Mouse (Mus musculus): ENCODE results near the gene Srd5a3. TPM values are rescaled to one million over a fixed set of nuclear protein-coding genes. Genes with fewer than 3 reads are reported as not detected.

The Srd5a3 gene
- polyA plus RNA-seq, 1 experiment from 2014 or later, result 36.4 TPM

GRCm38 (mm10) chr5:76131990-76132389, 8.1 kb upstream of the Srd5a3 start:
- Histone ChIP-seq H3K27me3 (no peaks in the 10 kb centered on the region), H3K4me2 (no peak overlapping the region), H3K4me3 (no peak overlapping the region), H3K9me3 (no peaks in the 10 kb centered on the region), H3K9ac (no peak overlapping the region), H3K36me3 (no peaks in the 10 kb centered on the region), H3K27ac (no peak overlapping the region), H3K4me1 (no peaks in the 10 kb centered on the region)
- no peak for ATAC-seq (ENCODE audit: insufficient number of reproducible peaks, insufficient read depth, low FRiP score, low TSS enrichment, low read depth)
- WGBS, result 78% methylated on average over 4 of the region's 4 CpGs

- H3K27ac ChIP-seq, result no peak overlapping the region
- no peak overlapping the region for H3K4me2 ChIP-seq
- peaks cover 8% of the 10 kb centered on the region for H3K4me1 ChIP-seq
- ATAC-seq (ENCODE audit: insufficient number of reproducible peaks, insufficient read depth, low FRiP score, low TSS enrichment, low read depth), result no peak
- WGBS, result 67% methylated on average over 1 of the region's 1 CpGs
- no peaks in the 10 kb centered on the region for H3K27me3 ChIP-seq
- H3K9ac ChIP-seq, result no peak overlapping the region
- H3K36me3 ChIP-seq, result no peaks in the 10 kb centered on the region
- H3K4me3 ChIP-seq, result no peak overlapping the region
- no peaks in the 10 kb centered on the region for H3K9me3 ChIP-seq
These were observed 4.4 kb upstream of the Srd5a3 start for GRCm38 (mm10) chr5:76135644-76136043.

- no peaks in the 10 kb centered on the region for H3K36me3 ChIP-seq
- H3K9me3 ChIP-seq, result no peaks in the 10 kb centered on the region
- no peak overlapping the region for H3K27ac ChIP-seq
- no peak overlapping the region for H3K4me3 ChIP-seq
- no peaks in the 10 kb centered on the region for H3K27me3 ChIP-seq
- H3K4me1 ChIP-seq, result peaks cover 11% of the 10 kb centered on the region
- no peak overlapping the region for H3K4me2 ChIP-seq
- no peak for ATAC-seq (ENCODE audit: insufficient number of reproducible peaks, insufficient read depth, low FRiP score, low TSS enrichment, low read depth)
- no peak overlapping the region for H3K9ac ChIP-seq
- 92% methylated on average over 3 of the region's 3 CpGs for WGBS
These were observed 3.8 kb upstream of the Srd5a3 start for GRCm38 (mm10) chr5:76136271-76136670.

GRCm38 (mm10) chr5:76137586-76137985, 2.5 kb upstream of the Srd5a3 start:
- Histone ChIP-seq H3K4me1 (peaks cover 14% of the 10 kb centered on the region), H3K27ac (no peak overlapping the region), H3K36me3 (no peaks in the 10 kb centered on the region), H3K27me3 (no peaks in the 10 kb centered on the region), H3K4me3 (no peak overlapping the region), H3K4me2 (no peak overlapping the region), H3K9ac (no peak overlapping the region), H3K9me3 (no peaks in the 10 kb centered on the region)
- WGBS, result 77% methylated on average over 1 of the region's 1 CpGs
- no peak for ATAC-seq (ENCODE audit: insufficient number of reproducible peaks, insufficient read depth, low FRiP score, low TSS enrichment, low read depth)

GRCm38 (mm10) chr5:76138071-76138470, 2.0 kb upstream of the Srd5a3 start:
- no peaks in the 10 kb centered on the region for H3K27me3 ChIP-seq
- no peak overlapping the region for H3K9ac ChIP-seq
- H3K4me2 ChIP-seq, result no peak overlapping the region
- no peak for ATAC-seq (ENCODE audit: insufficient number of reproducible peaks, insufficient read depth, low FRiP score, low TSS enrichment, low read depth)
- peaks cover 14% of the 10 kb centered on the region for H3K4me1 ChIP-seq
- no peaks in the 10 kb centered on the region for H3K36me3 ChIP-seq
- H3K9me3 ChIP-seq, result no peaks in the 10 kb centered on the region
- 81% methylated on average over 1 of the region's 1 CpGs for WGBS
- H3K27ac ChIP-seq, result no peak overlapping the region
- H3K4me3 ChIP-seq, result no peak overlapping the region

- Histone ChIP-seq H3K4me1 (peaks cover 14% of the 10 kb centered on the region), H3K9me3 (no peaks in the 10 kb centered on the region), H3K4me2 (no peak overlapping the region), H3K27ac (no peak overlapping the region), H3K4me3 (no peak overlapping the region), H3K9ac (no peak overlapping the region), H3K36me3 (no peaks in the 10 kb centered on the region), H3K27me3 (no peaks in the 10 kb centered on the region)
- ATAC-seq (ENCODE audit: insufficient number of reproducible peaks, insufficient read depth, low FRiP score, low TSS enrichment, low read depth), result no peak
- WGBS, result 73% methylated on average over 10 of the region's 10 CpGs
These were observed 1.6 kb upstream of the Srd5a3 start for GRCm38 (mm10) chr5:76138512-76138911.

- no peaks in the 10 kb centered on the region for H3K27me3 ChIP-seq
- no peak overlapping the region for H3K27ac ChIP-seq
- peak overlapping the region; percentile 72 for H3K4me3 ChIP-seq
- H3K9ac ChIP-seq, result peak overlapping the region; percentile 94; the same call in 1 of the 2 replicates
- H3K36me3 ChIP-seq, result no peaks in the 10 kb centered on the region
- ATAC-seq (ENCODE audit: insufficient number of reproducible peaks, insufficient read depth, low FRiP score, low TSS enrichment, low read depth), result no peak
- peaks cover 14% of the 10 kb centered on the region for H3K4me1 ChIP-seq
- peak overlapping the region; percentile 75 for H3K4me2 ChIP-seq
- no peaks in the 10 kb centered on the region for H3K9me3 ChIP-seq
- 60% methylated on average over 7 of the region's 7 CpGs for WGBS
These were observed 850 bp upstream of the Srd5a3 start for GRCm38 (mm10) chr5:76139171-76139671.

- Histone ChIP-seq H3K36me3 (no peaks in the 10 kb centered on the region), H3K9ac (peak overlapping the region; percentile 94), H3K4me3 (peak overlapping the region; percentile 72), H3K27me3 (no peaks in the 10 kb centered on the region), H3K9me3 (no peaks in the 10 kb centered on the region), H3K4me1 (peaks cover 14% of the 10 kb centered on the region), H3K4me2 (peak overlapping the region; percentile 75), H3K27ac (peak overlapping the region; percentile 99)
- peak; percentile 17; the same call in 1 of the 2 replicates for ATAC-seq (ENCODE audit: insufficient number of reproducible peaks, insufficient read depth, low FRiP score, low TSS enrichment, low read depth)
- WGBS, result 8% methylated on average over 9 of the region's 9 CpGs
These were observed 627 bp downstream of the Srd5a3 start for GRCm38 (mm10) chr5:76140730-76141066.

- ATAC-seq (ENCODE audit: insufficient number of reproducible peaks, insufficient read depth, low FRiP score, low TSS enrichment, low read depth), result no peak
- peaks cover 14% of the 10 kb centered on the region for H3K4me1 ChIP-seq
- no peak overlapping the region for H3K4me3 ChIP-seq
- no peak overlapping the region for H3K4me2 ChIP-seq
- H3K36me3 ChIP-seq, result no peaks in the 10 kb centered on the region
- no peak overlapping the region for H3K27ac ChIP-seq
- H3K27me3 ChIP-seq, result no peaks in the 10 kb centered on the region
- H3K9me3 ChIP-seq, result no peaks in the 10 kb centered on the region
- 84% methylated on average over 4 of the region's 4 CpGs for WGBS
- no peak overlapping the region for H3K9ac ChIP-seq
These were observed 3.3 kb downstream of the Srd5a3 start for GRCm38 (mm10) chr5:76143356-76143755.

GRCm38 (mm10) chr5:76146401-76146800, 6.3 kb downstream of the Srd5a3 start:
- no peak for ATAC-seq (ENCODE audit: insufficient number of reproducible peaks, insufficient read depth, low FRiP score, low TSS enrichment, low read depth)
- Histone ChIP-seq H3K27ac (no peak overlapping the region), H3K27me3 (no peaks in the 10 kb centered on the region), H3K36me3 (peaks cover 22% of the 10 kb centered on the region), H3K4me1 (peaks cover 2% of the 10 kb centered on the region; the same call in 1 of the 2 replicates), H3K4me3 (no peak overlapping the region), H3K4me2 (no peak overlapping the region), H3K9me3 (peaks cover 5% of the 10 kb centered on the region; the same call in 1 of the 2 replicates), H3K9ac (no peak overlapping the region)
- 100% methylated on average over 1 of the region's 1 CpGs for WGBS

- no peak for ATAC-seq (ENCODE audit: insufficient number of reproducible peaks, insufficient read depth, low FRiP score, low TSS enrichment, low read depth)
- Histone ChIP-seq H3K27ac (no peak overlapping the region), H3K4me1 (no peaks in the 10 kb centered on the region), H3K9ac (no peak overlapping the region), H3K9me3 (peaks cover 5% of the 10 kb centered on the region; the same call in 1 of the 2 replicates), H3K4me2 (no peak overlapping the region), H3K36me3 (peaks cover 37% of the 10 kb centered on the region), H3K4me3 (no peak overlapping the region), H3K27me3 (no peaks in the 10 kb centered on the region)
- 90% methylated on average over 6 of the region's 6 CpGs for WGBS
These were observed 9.4 kb downstream of the Srd5a3 start for GRCm38 (mm10) chr5:76149436-76149835.

GRCm38 (mm10) chr5:76152956-76153355, 12.9 kb downstream of the Srd5a3 start:
- Histone ChIP-seq H3K27me3 (no peaks in the 10 kb centered on the region), H3K9ac (no peak overlapping the region), H3K36me3 (peaks cover 56% of the 10 kb centered on the region), H3K4me2 (no peak overlapping the region), H3K4me1 (no peaks in the 10 kb centered on the region), H3K4me3 (no peak overlapping the region), H3K27ac (no peak overlapping the region), H3K9me3 (peaks cover 5% of the 10 kb centered on the region; the same call in 1 of the 2 replicates)
- WGBS, result 91% methylated on average over 6 of the region's 6 CpGs
- no peak for ATAC-seq (ENCODE audit: insufficient number of reproducible peaks, insufficient read depth, low FRiP score, low TSS enrichment, low read depth)

All from embryonic facial prominence, embryonic 13.5 days (tissue).